Mouse (Mus musculus) erythroblast, adult 5-6 weeks (primary cell): ENCODE measurements around the gene Capn5. TPM values are rescaled to one million over a fixed set of nuclear protein-coding genes. Genes with fewer than 3 reads are reported as not detected.
A peak's percentile ranks its signal among the peaks of the same experiment; 100 is the strongest.

Experiments used
- ATAC-seq: replicated peaks from 2 replicates; pipeline ENCODE4 v1.8.0; 2016; ENCODE audit warnings: moderate number of reproducible peaks, mild to moderate bottlenecking, moderate TSS enrichment, inconsistent platforms; ENCODE audit not compliant: poor library complexity, low FRiP score, severe bottlenecking
- total RNA-seq, 2 experiments: library from RNA; stranded (forward) in 1 of 2; stranded (reverse) in 1 of 2; fragments of 150-400 nt in 1 of 2; fragments of 200-764, 138-1000 nt in 1 of 2; gene quantifications; 2 replicates each; pipeline versions ENCODE4 v1.2.3 to v1.2.4; 2015 to 2017; ENCODE audit warnings: low replicate concordance in 2 of 2

Capn5 gene
- total RNA-seq, 2 experiments from 2014 or later = 21.7 to 31.3 TPM

GRCm38 (mm10) chr7:98152400-98152799, 25.7 kb downstream of the Capn5 start:
- ATAC-seq = no peak

GRCm38 (mm10) chr7:98150525-98150924, 27.5 kb downstream of the Capn5 start:
- ATAC-seq = no peak

GRCm38 (mm10) chr7:98149802-98150201, 28.3 kb downstream of the Capn5 start:
- no peak for ATAC-seq

- ATAC-seq = no peak
Measured at GRCm38 (mm10) chr7:98148721-98149407, 29.2 kb downstream of the Capn5 start.

GRCm38 (mm10) chr7:98147766-98148165, 30.3 kb downstream of the Capn5 start:
- no peak for ATAC-seq

- no peak for ATAC-seq
Measured at GRCm38 (mm10) chr7:98146447-98146845, 31.6 kb downstream of the Capn5 start.

- ATAC-seq = no peak
Measured at GRCm38 (mm10) chr7:98145842-98146446, 32.1 kb downstream of the Capn5 start.

- ATAC-seq = no peak
Measured at GRCm38 (mm10) chr7:98145402-98145801, 32.7 kb downstream of the Capn5 start, which contains the start of gene Omp. Omp (minus strand) TSS chr7:98145502.

GRCm38 (mm10) chr7:98142648-98143047, 35.4 kb downstream of the Capn5 start:
- ATAC-seq = no peak

GRCm38 (mm10) chr7:98142247-98142646, 35.8 kb downstream of the Capn5 start:
- ATAC-seq = no peak

GRCm38 (mm10) chr7:98141206-98141605, 36.9 kb downstream of the Capn5 start:
- no peak for ATAC-seq

- ATAC-seq = no peak
Measured at GRCm38 (mm10) chr7:98140597-98140996, 37.5 kb downstream of the Capn5 start.

- no peak for ATAC-seq
Measured at GRCm38 (mm10) chr7:98139216-98139615, 38.9 kb downstream of the Capn5 start.

GRCm38 (mm10) chr7:98137995-98138394, 40.1 kb downstream of the Capn5 start:
- no peak for ATAC-seq

- ATAC-seq = no peak
Measured at GRCm38 (mm10) chr7:98137583-98137982, 40.5 kb downstream of the Capn5 start.

GRCm38 (mm10) chr7:98131751-98132150, 46.3 kb downstream of the Capn5 start:
- no peak for ATAC-seq

GRCm38 (mm10) chr7:98125473-98125872, 52.6 kb downstream of the Capn5 start:
- ATAC-seq = peak; percentile 37; the same call in 1 of the 2 replicates

GRCm38 (mm10) chr7:98124701-98125100, 53.4 kb downstream of the Capn5 start:
- no peak for ATAC-seq

- no peak for ATAC-seq
Measured at GRCm38 (mm10) chr7:98121673-98122072, 56.4 kb downstream of the Capn5 start.

GRCm38 (mm10) chr7:98121241-98121640, 56.8 kb downstream of the Capn5 start:
- ATAC-seq = no peak

GRCm38 (mm10) chr7:98120325-98120724, 57.7 kb downstream of the Capn5 start:
- ATAC-seq = peak; percentile 43

- ATAC-seq = no peak
Measured at GRCm38 (mm10) chr7:98119961-98120232, 58.2 kb downstream of the Capn5 start.
